In the genomic region with DNA sequence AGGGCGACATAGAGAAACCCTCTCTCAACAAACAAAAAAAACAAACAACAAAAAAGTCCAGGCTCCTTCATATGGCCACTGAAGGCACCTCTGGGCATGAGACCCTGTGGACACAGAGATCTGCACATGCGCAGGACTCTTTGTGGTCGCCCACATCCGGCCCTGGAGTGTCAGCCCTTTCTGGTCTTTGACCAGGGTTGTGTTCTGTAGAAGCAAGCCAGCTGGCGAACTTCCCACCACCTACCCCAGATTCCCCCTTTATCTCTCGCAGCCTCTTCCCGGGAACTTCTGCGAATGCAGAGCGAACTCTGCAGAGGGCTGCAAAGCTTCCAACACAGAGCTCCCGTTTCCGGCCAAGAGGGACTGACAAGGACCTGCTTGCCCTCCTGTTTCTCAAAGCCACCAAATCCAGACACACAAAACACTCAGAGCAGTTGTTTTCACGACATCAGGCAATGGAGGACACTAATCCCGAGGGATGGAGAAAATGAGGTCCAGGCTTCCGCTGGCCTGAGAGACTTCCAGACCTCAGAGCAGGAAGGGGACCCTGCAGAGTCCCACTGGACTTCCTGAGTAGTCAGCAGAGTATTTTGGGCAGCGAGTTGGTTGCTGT, we compare ENCODE assay signal across 9 mouse cellular contexts. TPM values are rescaled to one million over a fixed set of nuclear protein-coding genes. Genes with fewer than 3 reads are reported as not detected.
DNase-seq lines count a peak whose midpoint lies in the region; ATAC-seq and TF ChIP-seq lines count a peak whose summit lies in the region.
"Had no signal": no experiment of that assay in that cellular context is flagged by ENCODE, and none has a peak within 500 bp of the region (broad histone marks: within the 10 kb centered on the region; RNA-seq: fewer than 3 reads in every experiment).

No protein-coding gene starts in this region.

- H3K4me1 ChIP-seq in midbrain, embryonic 16.5 days (ENCODE audit: control insufficient read depth, insufficient read depth, low read length): no peaks in the 10 kb centered on the region
- H3K4me1 ChIP-seq in midbrain, embryonic 13.5 days (replicated peaks): no peaks in the 10 kb centered on the region
- H3K4me1 ChIP-seq in midbrain, postnatal 0 days (ENCODE audit: insufficient read depth, low read length): no peaks in the 10 kb centered on the region

- peak; percentile 75 for DNase-seq in gastrocnemius, adult 2 months
- DNase-seq in induced T-regulatory cell, adult 2 months (ENCODE audit: low read depth): peak; percentile 61
- DNase-seq in left cerebral cortex, postnatal 36 days (ENCODE audit: low spot score in 2 of 2): peak; percentile 26 to 28
- peak; percentile 57 for DNase-seq in midbrain, postnatal 0 days (ENCODE audit: low spot score)
- DNase-seq in testis, postnatal 14 days (ENCODE audit: low spot score): peak; percentile 61
- DNase-seq in embryo, embryonic 11 days: no peak

- no peak overlapping the region for H3K4me3 ChIP-seq in midbrain, embryonic 16.5 days (ENCODE audit: low read depth, low read length)
- H3K4me3 ChIP-seq in midbrain, embryonic 13.5 days (replicated peaks): no peak overlapping the region
- peak overlapping the region; percentile 53 for H3K4me3 ChIP-seq in gastrocnemius, adult 2 months
- H3K4me3 ChIP-seq in midbrain, postnatal 0 days (ENCODE audit: low read depth, low read length): no peak overlapping the region

- intact Hi-C loops in gastrocnemius, adult 2 months (cut with DNase I): no loop called here
- intact Hi-C loops in left cerebral cortex, postnatal 36 days (cut with DNase I): no loop called here

- H3K9ac ChIP-seq in midbrain, embryonic 16.5 days (ENCODE audit: low read depth, low read length): no peak overlapping the region
- H3K9ac ChIP-seq in midbrain, embryonic 13.5 days (replicated peaks): no peak overlapping the region
- H3K9ac ChIP-seq in midbrain, postnatal 0 days (replicated peaks; ENCODE audit: low read length, poor library complexity, severe bottlenecking): no peak overlapping the region

- no peak overlapping the region for H3K4me2 ChIP-seq in midbrain, embryonic 16.5 days (ENCODE audit: low read length)
- H3K4me2 ChIP-seq in midbrain, embryonic 13.5 days (replicated peaks): no peak overlapping the region
- no peak overlapping the region for H3K4me2 ChIP-seq in midbrain, postnatal 0 days (ENCODE audit: low read depth, low read length, poor library complexity, severe bottlenecking)

- H3K27me3 ChIP-seq in midbrain, embryonic 16.5 days (ENCODE audit: control insufficient read depth, insufficient read depth, low read depth, low read length): no peaks in the 10 kb centered on the region
- H3K27me3 ChIP-seq in midbrain, embryonic 13.5 days: no peaks in the 10 kb centered on the region
- H3K27me3 ChIP-seq in midbrain, postnatal 0 days (ENCODE audit: insufficient read depth, low read length): no peaks in the 10 kb centered on the region

- 60% methylated on average over 15 of the region's 15 CpGs for WGBS in midbrain, embryonic 16.5 days
- 75% methylated on average over 15 of the region's 15 CpGs for WGBS in midbrain, embryonic 13.5 days
- WGBS in midbrain, postnatal 0 days: 59% methylated on average over 15 of the region's 15 CpGs

- no peaks in the 10 kb centered on the region for H3K9me3 ChIP-seq in midbrain, embryonic 16.5 days (replicated peaks; ENCODE audit: control insufficient read depth, low read length, poor library complexity, severe bottlenecking)
- H3K9me3 ChIP-seq in midbrain, embryonic 13.5 days: no peaks in the 10 kb centered on the region
- no peaks in the 10 kb centered on the region for H3K9me3 ChIP-seq in midbrain, postnatal 0 days (ENCODE audit: low read length)

- TF ChIP-seq CTCF in gastrocnemius, adult 2 months (IDR thresholded peaks at IDR 0.05): no peak
- TF ChIP-seq CTCF in midbrain, postnatal 0 days (IDR thresholded peaks at IDR 0.05): no peak

- 0 out of 2 replicates have a peak overlapping the region, but pooled peaks have one; percentile 26 for H3K27ac ChIP-seq in midbrain, embryonic 16.5 days (ENCODE audit: low read length)
- H3K27ac ChIP-seq in midbrain, embryonic 13.5 days: no peak overlapping the region
- peak overlapping the region; percentile 71 for H3K27ac ChIP-seq in gastrocnemius, adult 2 months
- no peak overlapping the region for H3K27ac ChIP-seq in midbrain, postnatal 0 days (ENCODE audit: low read depth, low read length)

- H3K36me3 ChIP-seq in midbrain, embryonic 16.5 days (ENCODE audit: control insufficient read depth, insufficient read depth, low read length): no peaks in the 10 kb centered on the region
- H3K36me3 ChIP-seq in midbrain, embryonic 13.5 days: no peaks in the 10 kb centered on the region
- no peaks in the 10 kb centered on the region for H3K36me3 ChIP-seq in midbrain, postnatal 0 days (ENCODE audit: insufficient read depth, low read length)

- no peak for ATAC-seq in midbrain, embryonic 16.5 days
- no peak for ATAC-seq in midbrain, embryonic 13.5 days
- no peak for ATAC-seq in midbrain, postnatal 0 days (ENCODE audit: low FRiP score)

RNA-seq across cellular contexts. Expression of a gene that starts 8.7 kb away (rescaled TPM):
- polyA plus RNA-seq in midbrain, embryonic 16.5 days (2015; fragmentation: Nextera tagmentation; extraction: Ambion mirVana): 4.4 and 5.7 TPM in 2 replicates
- 3.8 and 4.9 TPM in 2 replicates for polyA plus RNA-seq in midbrain, embryonic 13.5 days (2015; fragmentation: Nextera tagmentation; extraction: Ambion mirVana)
- not detected for total RNA-seq in gastrocnemius, adult 2 months (2021)
- under 1 TPM; 0.42 to 0.93 TPM for total RNA-seq in left cerebral cortex, postnatal 36 days (2021)
- 13.4 and 16.5 TPM in 2 replicates for total RNA-seq in midbrain, postnatal 0 days (2014; rRNA removed)
- 6.7 and 7.0 TPM in 2 replicates for polyA plus RNA-seq in midbrain, postnatal 0 days (2015; fragmentation: Nextera tagmentation; extraction: Ambion mirVana)

RNA-seq across cellular contexts. Expression of a gene that starts 18.6 kb away (rescaled TPM):
- polyA plus RNA-seq in midbrain, embryonic 16.5 days (2015; fragmentation: Nextera tagmentation; extraction: Ambion mirVana): 1.4 and 2.1 TPM in 2 replicates
- 0.53 TPM in 1 of 2 replicates, not detected in the other for polyA plus RNA-seq in midbrain, embryonic 13.5 days (2015; fragmentation: Nextera tagmentation; extraction: Ambion mirVana)
- total RNA-seq in gastrocnemius, adult 2 months (2021): not detected
- not detected for total RNA-seq in left cerebral cortex, postnatal 36 days (2021)
- not detected in 2 replicates for total RNA-seq in midbrain, postnatal 0 days (2014; rRNA removed)
- polyA plus RNA-seq in midbrain, postnatal 0 days (2015; fragmentation: Nextera tagmentation; extraction: Ambion mirVana): 2.1 and 5.0 TPM in 2 replicates
- polyA plus RNA-seq: neural tube, embryonic 14.5 days had no signal

RNA-seq across cellular contexts. Expression of a gene that starts 53.9 kb away (rescaled TPM):
- 48.6 and 49.8 TPM in 2 replicates for polyA plus RNA-seq in midbrain, embryonic 16.5 days (2015; fragmentation: Nextera tagmentation; extraction: Ambion mirVana)
- 41.2 and 42.8 TPM in 2 replicates for polyA plus RNA-seq in midbrain, embryonic 13.5 days (2015; fragmentation: Nextera tagmentation; extraction: Ambion mirVana)
- 10 to 100 TPM; 28.3 to 34.3 TPM for total RNA-seq in gastrocnemius, adult 2 months (2021)
- 10 to 100 TPM; 73.5 to 77.9 TPM for total RNA-seq in left cerebral cortex, postnatal 36 days (2021)
- 44.9 and 45.3 TPM in 2 replicates for total RNA-seq in midbrain, postnatal 0 days (2014; rRNA removed)
- 45.1 and 45.9 TPM in 2 replicates for polyA plus RNA-seq in midbrain, postnatal 0 days (2015; fragmentation: Nextera tagmentation; extraction: Ambion mirVana)

Comparison
In these comparisons a context has a peak if more than half of its experiments do, and no peak if none do; other contexts are left out.
1. H3K27ac ChIP-seq: peak in midbrain, embryonic 16.5 days (single experiment) and gastrocnemius, adult 2 months (single experiment); none in midbrain, embryonic 13.5 days (single experiment) and midbrain, postnatal 0 days (single experiment).